Mouse (Mus musculus) liver, postnatal 0 days (tissue): ENCODE data around the gene Pcdh17. TPM values are rescaled to one million over a fixed set of nuclear protein-coding genes. Genes with fewer than 3 reads are reported as not detected.

ENCODE experiments used
- ATAC-seq: fragments of 200-750 bp; cut with Nextera tagmentation; 2 replicates; pipeline ENCODE4 v1.8.0; 2017; ENCODE audit warnings: mild to moderate bottlenecking, moderate library complexity
- DNase-seq: peaks from one replicate; pipeline ENCODE4 v3.0.0-alpha.2; 2016
- H3K27ac ChIP-seq: fragments of 300-500 bp; sonication (generic); 2 replicates; pipeline ENCODE4 v1.5.1; 2014; ENCODE audit warnings: antibody characterized with exemption, moderate library complexity, mild to moderate bottlenecking, low read depth
- H3K27me3 ChIP-seq: fragments of 300-500 bp; sonication (generic); 2 replicates; pipeline ENCODE4 v1.6.1; 2014; ENCODE audit warnings: low read length, control low read depth, mixed read lengths; ENCODE audit not compliant: insufficient read depth
- H3K36me3 ChIP-seq: fragments of 300-500 bp; sonication (generic); replicated peaks from 2 replicates; pipeline ENCODE4 v1.6.1; 2014; ENCODE audit warnings: mild to moderate bottlenecking, control low read depth, low read length, moderate library complexity, mixed read lengths; ENCODE audit not compliant: insufficient read depth
- H3K4me1 ChIP-seq: fragments of 300-500 bp; sonication (generic); 2 replicates; pipeline ENCODE4 v1.6.1; 2014; ENCODE audit warnings: antibody characterized with exemption, mild to moderate bottlenecking, control low read depth; ENCODE audit not compliant: insufficient read depth
- H3K4me2 ChIP-seq: fragments of 300-500 bp; sonication (generic); 2 replicates; pipeline ENCODE4 v1.6.1; 2014; ENCODE audit warnings: low read depth, mild to moderate bottlenecking, low read length, moderate library complexity, mixed read lengths
- H3K4me3 ChIP-seq: fragments of 300-500 bp; sonication (generic); 2 replicates; pipeline ENCODE4 v1.5.1; 2014; ENCODE audit warnings: low read depth, low read length
- H3K9ac ChIP-seq: fragments of 300-500 bp; sonication (generic); replicated peaks from 2 replicates; pipeline ENCODE4 v1.6.1; 2014; ENCODE audit warnings: mild to moderate bottlenecking, moderate library complexity
- H3K9me3 ChIP-seq: fragments of 300-500 bp; sonication (generic); 2 replicates; pipeline ENCODE4 v1.6.1; 2016; ENCODE audit warnings: mild to moderate bottlenecking, control low read depth, low read length, mixed read lengths
- CTCF ChIP-seq: sonication (generic); IDR thresholded peaks from 2 replicates; pipeline ENCODE4 v1.5.1; 2016; ENCODE audit warnings: antibody characterized with exemption, low read depth
- EP300 ChIP-seq: IDR thresholded peaks from 2 replicates; pipeline ENCODE4 v1.6.1; 2016; ENCODE audit warnings: antibody characterized with exemption, low read depth, mild to moderate bottlenecking
- WGBS: fragments of 180-500 bp; shearing (Covaris S2); extraction: QIAGEN DNeasy Blood & Tissue Kit; methylation state at CpG from one replicate; pipeline ENCODE4 v1.1.7; 2014; ENCODE audit not compliant: insufficient replicate concordance; 5-methylcytosine and 5-hydroxymethylcytosine counted together
- polyA plus RNA-seq: library from polyadenylated mRNA; unstranded; fragments of >200 nt; fragmentation: Nextera tagmentation; extraction: Ambion mirVana; gene quantifications from 2 replicates; pipeline ENCODE4 v1.2.1, GENCODE M21; 2015

Gene Pcdh17
- polyA plus RNA-seq, 1 experiment from 2014 or later: 1.2 TPM

GRCm38 (mm10) chr14:84446411-84446915 lies 3.1 kb downstream of the Pcdh17 start:
- H3K4me2 ChIP-seq: peak overlapping the region; percentile 76
- no peak overlapping the region for H3K9ac ChIP-seq
- DNase-seq (peak; percentile 13), ATAC-seq (no peak)
- no peak overlapping the region for H3K27ac ChIP-seq
- H3K4me1 ChIP-seq: peaks cover 15% of the 10 kb centered on the region
- H3K27me3 ChIP-seq: peaks cover 64% of the 10 kb centered on the region
- H3K36me3 ChIP-seq: no peaks in the 10 kb centered on the region
- H3K4me3 ChIP-seq: peak overlapping the region; percentile 47
- WGBS: 10% methylated on average over 37 of the region's 37 CpGs
- H3K9me3 ChIP-seq: no peaks in the 10 kb centered on the region
- TF ChIP-seq CTCF (no peak), EP300 (no peak)

- DNase-seq (peak; percentile 51), ATAC-seq (no peak)
- Histone ChIP-seq H3K27ac (no peak overlapping the region), H3K4me2 (peak overlapping the region; percentile 76), H3K36me3 (no peaks in the 10 kb centered on the region), H3K4me1 (peaks cover 15% of the 10 kb centered on the region), H3K27me3 (peaks cover 61% of the 10 kb centered on the region), H3K9me3 (no peaks in the 10 kb centered on the region), H3K9ac (no peak overlapping the region), H3K4me3 (peak overlapping the region; percentile 47)
- TF ChIP-seq EP300 (no peak), CTCF (peak; percentile 62)
- WGBS: 9% methylated on average over 45 of the region's 45 CpGs
These were observed 3.7 kb downstream of the Pcdh17 start for GRCm38 (mm10) chr14:84446941-84447641.

- ATAC-seq (no peak), DNase-seq (no peak)
- 5% methylated on average over 45 of the region's 45 CpGs for WGBS
- H3K27ac ChIP-seq: no peak overlapping the region
- peak overlapping the region; percentile 29 for H3K4me2 ChIP-seq
- TF ChIP-seq CTCF (no peak), EP300 (no peak)
- no peaks in the 10 kb centered on the region for H3K9me3 ChIP-seq
- H3K4me1 ChIP-seq: peaks cover 15% of the 10 kb centered on the region
- peaks cover 61% of the 10 kb centered on the region for H3K27me3 ChIP-seq
- H3K4me3 ChIP-seq: peak overlapping the region; percentile 47
- no peak overlapping the region for H3K9ac ChIP-seq
- no peaks in the 10 kb centered on the region for H3K36me3 ChIP-seq
These were observed 4.5 kb downstream of the Pcdh17 start for GRCm38 (mm10) chr14:84447661-84448380.

GRCm38 (mm10) chr14:84448381-84448771 lies 5.0 kb downstream of the Pcdh17 start:
- DNase-seq: peak; percentile 12
- Histone ChIP-seq H3K4me2 (peak overlapping the region; percentile 13; the same call in 1 of the 2 replicates), H3K9me3 (no peaks in the 10 kb centered on the region), H3K4me1 (peaks cover 15% of the 10 kb centered on the region), H3K9ac (no peak overlapping the region), H3K36me3 (no peaks in the 10 kb centered on the region), H3K27me3 (peaks cover 58% of the 10 kb centered on the region), H3K27ac (no peak overlapping the region), H3K4me3 (peak overlapping the region; percentile 47)
- TF ChIP-seq CTCF (no peak), EP300 (no peak)
- no peak for ATAC-seq
- WGBS: 5% methylated on average over 15 of the region's 15 CpGs

- WGBS: 49% methylated on average over 4 of the region's 4 CpGs
- Histone ChIP-seq H3K27me3 (0 out of 2 replicates have a peak, but pooled peaks cover under 1% of the 10 kb centered on the region), H3K27ac (no peak overlapping the region), H3K36me3 (no peaks in the 10 kb centered on the region), H3K4me3 (no peak overlapping the region), H3K9ac (no peak overlapping the region), H3K4me2 (no peak overlapping the region), H3K9me3 (no peaks in the 10 kb centered on the region), H3K4me1 (no peaks in the 10 kb centered on the region)
- DNase-seq (no peak), ATAC-seq (peak; percentile 56)
- TF ChIP-seq EP300: no peak
- TF ChIP-seq CTCF: no peak
These were observed 10.9 kb downstream of the Pcdh17 start for GRCm38 (mm10) chr14:84454074-84454845.

- no peaks in the 10 kb centered on the region for H3K27me3 ChIP-seq
- WGBS: 68% methylated on average over 1 of the region's 1 CpGs
- H3K9ac ChIP-seq: no peak overlapping the region
- no peaks in the 10 kb centered on the region for H3K4me1 ChIP-seq
- H3K4me3 ChIP-seq: no peak overlapping the region
- no peak for DNase-seq
- no peak for ATAC-seq
- H3K27ac ChIP-seq: no peak overlapping the region
- TF ChIP-seq CTCF (no peak), EP300 (no peak)
- H3K9me3 ChIP-seq: no peaks in the 10 kb centered on the region
- no peaks in the 10 kb centered on the region for H3K36me3 ChIP-seq
- H3K4me2 ChIP-seq: no peak overlapping the region
These were observed 32.1 kb downstream of the Pcdh17 start for GRCm38 (mm10) chr14:84475491-84475890.
